Mouse (Mus musculus) c-Kit-negative CD71-positive TER-119-positive erythroid progenitor cells, embryonic 14.5 days (primary cell): ENCODE data around the gene Emc8.

Source experiments
- DNase-seq: peaks from one replicate; pipeline ENCODE4 v3.0.0-alpha.2; 2013; ENCODE audit warnings: low read depth, low spot score

Gene Emc8

DNA sequence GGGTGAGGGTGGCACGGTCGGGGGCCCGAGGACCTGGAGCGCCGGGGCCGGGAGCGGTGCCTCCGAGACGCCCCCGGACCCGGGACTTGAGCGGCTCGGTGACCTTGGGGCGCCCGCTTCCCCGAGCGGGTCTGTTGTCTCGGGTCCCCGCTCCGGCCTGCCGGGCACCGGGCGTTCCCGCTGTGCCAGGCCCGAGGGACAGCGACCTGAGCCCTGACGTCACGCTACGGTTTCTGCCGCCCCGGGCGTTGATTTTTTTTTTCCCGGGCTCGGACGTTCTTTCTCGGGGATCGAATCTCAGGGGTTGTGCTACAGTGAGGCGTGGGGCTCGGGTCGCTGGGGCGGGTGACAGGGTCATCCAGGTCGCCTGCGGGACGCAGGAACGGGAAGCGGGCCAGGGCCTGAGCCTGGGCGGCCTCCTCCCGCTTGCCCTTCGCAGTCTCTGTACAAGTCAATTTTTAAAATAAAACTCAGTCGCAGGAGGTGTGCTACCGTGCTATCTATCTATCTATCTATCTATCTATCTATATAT lies at the start of gene Emc8:
Emc8 (minus strand) TSS at position 200 of the 532 bp plus-strand sequence.
- DNase-seq = peak; percentile 53

GRCm38 (mm10) chr8:120715996-120716680 lies 47.8 kb upstream of the Emc8 start:
- no peak for DNase-seq

DNA sequence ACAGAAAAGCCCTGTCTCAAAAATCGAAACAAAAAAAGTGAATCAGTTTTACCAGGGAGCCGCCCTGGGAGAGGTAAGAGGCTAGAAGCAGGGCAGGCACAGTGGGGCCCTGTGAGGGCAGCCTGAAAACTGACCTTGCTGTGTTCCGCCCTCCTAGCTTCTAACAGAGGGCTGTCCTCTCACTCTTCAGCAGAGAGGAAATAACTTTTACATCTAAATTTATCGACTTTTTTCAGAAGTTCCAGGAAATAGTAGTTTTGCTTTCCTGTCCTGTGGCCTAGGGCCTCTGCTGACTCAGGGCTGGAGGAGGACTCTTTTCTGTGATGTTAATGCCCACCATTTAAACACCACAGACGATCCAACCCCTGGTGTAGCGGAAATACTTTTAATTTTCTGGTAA lies 46.8 kb upstream of the Emc8 start:
- no peak for DNase-seq

- DNase-seq = no peak
These were observed 40.8 kb upstream of the Emc8 start for GRCm38 (mm10) chr8:120709176-120709575.

GRCm38 (mm10) chr8:120706193-120706592 lies 37.8 kb upstream of the Emc8 start:
- DNase-seq = no peak

DNA sequence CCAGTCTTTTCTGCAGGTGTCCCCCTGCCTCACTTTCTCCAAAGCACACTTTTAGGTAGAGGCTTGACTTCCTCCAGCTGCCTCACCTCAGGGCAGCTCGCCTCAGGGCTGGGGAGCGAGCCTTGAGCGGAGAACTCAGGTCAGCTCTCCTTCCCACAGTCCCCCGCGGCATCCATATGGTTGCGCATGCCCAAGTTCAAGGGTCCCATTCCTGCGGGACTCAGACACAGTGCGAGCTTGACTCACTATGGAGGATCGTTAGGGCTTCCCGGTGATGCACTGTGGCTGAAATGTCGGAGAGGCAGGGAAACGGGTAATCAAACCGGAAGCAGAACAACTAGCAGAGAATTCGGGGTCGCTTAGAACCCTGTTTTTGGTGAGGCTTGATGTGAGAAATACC lies 36.8 kb upstream of the Emc8 start:
- no peak for DNase-seq

DNA sequence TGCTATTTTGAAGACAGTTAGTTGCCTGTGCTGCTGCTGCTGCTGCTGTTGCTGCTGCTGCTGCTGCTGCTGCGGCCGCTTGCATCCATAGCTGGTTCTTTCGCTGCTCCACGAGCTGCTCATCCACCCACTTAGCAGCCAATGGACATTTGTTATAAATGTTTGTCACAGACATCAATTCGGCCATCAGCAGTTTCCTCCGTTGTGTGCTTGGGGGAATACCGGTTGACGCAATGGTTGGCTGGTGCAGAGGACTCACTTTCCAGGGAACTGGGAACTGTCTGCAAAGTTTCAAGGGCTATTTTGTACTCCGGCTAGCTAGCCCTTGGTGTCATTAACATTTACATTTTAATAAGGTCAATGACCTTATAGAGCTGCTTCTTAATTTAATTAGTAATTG lies 35.8 kb upstream of the Emc8 start:
- no peak for DNase-seq

GRCm38 (mm10) chr8:120701758-120702465 lies 33.5 kb upstream of the Emc8 start:
- DNase-seq = no peak

- no peak for DNase-seq
These were observed 31.7 kb upstream of the Emc8 start for GRCm38 (mm10) chr8:120700053-120700452.

DNA sequence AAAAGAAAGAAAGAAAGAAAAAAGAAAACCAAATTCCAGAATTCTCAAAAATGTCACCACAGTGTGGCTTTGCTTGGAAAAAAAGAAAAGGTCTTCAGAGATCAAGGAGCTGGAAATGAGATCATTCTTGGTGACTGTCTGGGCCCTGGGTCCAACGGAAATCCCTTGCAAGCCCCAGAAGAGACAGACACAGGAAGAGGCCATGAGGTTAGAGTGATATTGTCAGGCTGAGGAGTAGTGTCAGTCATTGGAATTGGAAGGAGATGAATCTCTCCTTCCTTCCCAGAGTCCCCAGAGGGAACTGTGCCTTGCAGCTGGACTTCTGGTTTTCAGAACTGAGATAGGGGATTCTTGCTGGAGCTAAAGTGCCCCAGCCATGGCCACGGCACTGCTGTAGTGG lies 31.2 kb upstream of the Emc8 start:
- DNase-seq = no peak

DNA sequence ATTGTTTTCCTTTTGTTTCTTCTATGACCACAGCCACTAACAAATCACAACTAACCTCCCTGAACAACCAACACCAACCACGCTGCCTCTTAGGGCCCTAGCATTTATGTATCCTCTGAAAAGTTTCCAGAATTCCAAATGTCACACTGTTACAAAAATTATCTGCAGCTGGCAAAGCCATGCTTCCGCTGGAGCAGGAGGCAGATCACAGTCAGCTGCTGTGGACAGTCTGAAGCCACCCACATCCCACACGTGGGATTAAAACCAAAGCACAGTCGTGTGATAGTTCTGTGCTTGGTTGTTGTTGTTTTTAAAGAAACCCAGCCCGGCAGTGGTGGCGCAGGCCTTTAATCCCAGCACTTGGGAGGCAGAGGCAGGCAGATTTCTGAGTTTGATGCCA lies 30.7 kb upstream of the Emc8 start:
- no peak for DNase-seq

DNA sequence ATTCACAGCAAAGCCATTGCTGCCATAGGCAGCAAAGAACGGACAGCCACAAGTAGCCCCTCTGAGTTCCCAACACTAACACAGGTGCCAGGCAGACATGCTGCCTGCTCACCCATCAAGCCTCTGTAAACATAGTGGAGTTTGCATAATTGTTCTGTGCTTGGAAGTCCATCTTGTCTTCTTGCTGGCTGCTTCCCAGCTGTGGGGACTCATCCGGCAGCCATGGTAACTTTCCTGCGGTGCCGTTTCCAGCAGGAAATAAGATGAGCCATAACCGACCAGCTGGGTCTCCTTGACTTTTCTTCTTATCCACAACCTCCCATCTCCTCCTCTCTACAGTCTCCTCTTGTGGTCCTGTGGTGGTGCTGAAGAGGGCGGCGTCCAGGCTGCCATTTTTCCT lies 30.1 kb upstream of the Emc8 start:
- no peak for DNase-seq

DNA sequence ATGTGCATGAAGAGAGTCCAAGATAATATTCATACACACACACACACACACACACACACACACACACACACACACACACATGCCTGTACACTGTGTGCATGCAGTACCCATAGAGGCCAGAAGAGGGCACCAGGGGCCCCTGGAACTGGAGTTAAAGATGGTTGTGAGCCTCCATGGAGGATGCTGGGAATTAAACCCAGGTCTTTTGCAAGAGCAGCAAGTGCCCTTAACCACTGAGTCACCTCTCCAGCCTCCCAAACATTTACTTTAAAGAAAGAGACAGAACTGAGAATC lies 29.6 kb upstream of the Emc8 start:
- peak; percentile 16 for DNase-seq

DNA sequence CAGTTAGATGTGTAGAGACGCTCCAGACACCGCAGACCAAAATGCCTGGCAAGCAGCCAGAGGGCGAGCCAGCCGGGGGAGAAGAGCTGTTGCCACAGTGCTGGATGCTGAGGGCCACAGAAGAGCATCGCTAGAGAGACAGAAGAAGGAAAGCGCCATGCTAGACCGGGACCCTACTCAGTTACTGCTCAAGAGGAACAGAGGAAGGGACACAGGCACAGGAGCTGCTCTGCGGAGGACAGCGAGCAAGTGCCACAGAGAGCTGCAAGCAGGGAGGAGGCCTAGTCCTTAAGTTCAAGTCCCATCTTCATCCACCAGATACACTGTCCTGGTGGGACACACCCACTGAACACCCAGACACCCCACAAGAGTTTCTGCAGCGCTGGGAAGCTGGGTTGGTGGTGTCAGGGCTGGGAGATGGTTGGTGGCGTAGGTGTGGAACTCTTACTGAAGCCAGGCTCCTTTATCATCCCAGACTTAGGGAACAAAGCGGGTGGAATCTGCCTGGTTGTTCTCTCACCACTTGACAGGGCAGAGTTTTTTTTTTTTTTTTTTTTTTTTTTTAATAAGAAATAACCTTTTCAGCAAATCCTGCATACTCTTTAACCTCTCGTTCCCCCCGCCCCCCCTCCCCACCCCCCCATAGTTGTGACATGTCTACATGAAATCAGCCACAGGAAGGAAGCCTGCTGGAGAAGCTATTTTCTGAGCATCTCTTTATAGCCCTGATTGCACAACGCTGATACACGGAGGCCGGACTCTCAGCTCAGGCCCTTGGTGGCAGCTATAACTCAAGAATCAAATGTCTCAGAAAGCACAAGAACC lies 29.0 kb upstream of the Emc8 start:
- no peak for DNase-seq

GRCm38 (mm10) chr8:120696401-120697153 lies 28.2 kb upstream of the Emc8 start:
- DNase-seq = no peak

DNA sequence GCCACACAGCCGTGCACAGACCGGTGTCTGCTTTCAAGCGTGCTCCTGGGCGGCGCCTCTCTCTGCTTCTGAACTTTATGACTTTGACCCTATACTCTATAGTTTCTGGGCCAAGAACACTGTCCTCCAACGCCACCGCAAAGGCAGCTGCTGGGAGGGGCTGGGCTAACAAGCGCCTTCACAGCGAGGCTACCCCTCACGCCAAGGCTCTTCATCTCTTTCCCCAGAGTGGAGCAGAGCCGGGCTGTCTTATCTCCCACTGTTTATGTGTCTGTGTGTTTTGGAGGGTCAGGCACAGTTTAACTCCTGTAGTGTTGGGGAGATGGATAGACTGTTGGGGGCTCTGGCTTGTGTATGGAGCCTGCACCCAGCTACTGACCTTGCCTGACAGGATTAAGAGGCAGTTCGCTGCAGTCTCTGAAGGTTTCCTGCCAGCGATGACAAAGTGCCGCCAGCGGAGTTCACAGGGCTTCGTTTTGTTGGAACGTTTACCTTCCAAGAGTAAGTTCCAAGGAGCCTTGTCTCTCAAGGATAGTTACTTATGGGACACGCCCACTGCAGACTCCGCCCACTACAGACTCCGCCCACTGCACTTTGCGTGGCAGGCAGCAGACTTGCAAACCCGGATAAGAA lies 25.6 kb upstream of the Emc8 start:
- DNase-seq = peak; percentile 27

- no peak for DNase-seq
These were observed 24.6 kb upstream of the Emc8 start for GRCm38 (mm10) chr8:120692934-120693333.

DNA sequence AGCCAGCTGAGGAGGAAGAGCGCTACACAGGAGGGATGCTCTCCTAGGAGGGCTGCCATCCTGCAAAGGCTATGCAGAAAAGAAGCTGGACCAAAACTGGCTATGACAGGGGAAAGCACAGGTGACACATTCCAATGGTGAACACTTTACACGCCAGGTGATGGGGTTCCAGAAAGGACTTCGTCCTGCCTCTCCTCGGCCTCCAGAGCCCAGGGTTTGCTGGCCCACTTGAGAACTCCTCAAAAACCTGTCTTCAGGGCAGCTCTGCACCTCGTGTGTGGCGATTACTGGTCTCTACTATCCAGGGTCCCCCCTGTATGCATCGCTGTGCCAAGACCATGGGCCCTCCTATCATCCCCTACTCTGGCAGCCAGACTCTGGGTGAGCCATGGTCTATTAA lies 20.1 kb upstream of the Emc8 start:
- DNase-seq = no peak

- no peak for DNase-seq
These were observed 19.4 kb upstream of the Emc8 start for GRCm38 (mm10) chr8:120687786-120688185.

DNA sequence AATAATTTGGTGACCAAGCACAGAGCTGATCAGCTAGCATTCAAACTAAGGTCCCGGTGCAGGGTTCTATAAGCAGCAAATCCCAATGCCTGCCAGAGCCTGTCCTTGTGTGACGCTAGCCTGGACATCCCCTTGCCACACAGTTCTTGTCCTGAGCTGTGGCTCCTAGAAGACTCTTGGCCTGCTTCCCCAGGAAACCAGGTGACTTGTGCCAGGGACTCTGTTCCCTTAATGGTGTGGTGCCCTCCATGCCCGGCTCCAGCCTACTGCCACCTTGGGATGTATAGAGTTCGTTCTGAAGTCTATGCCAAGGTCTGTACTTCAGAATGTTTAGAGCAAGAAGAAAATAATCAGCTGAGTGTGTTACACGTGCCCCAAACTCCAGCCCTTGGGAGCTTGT lies 18.2 kb upstream of the Emc8 start:
- DNase-seq = no peak

DNA sequence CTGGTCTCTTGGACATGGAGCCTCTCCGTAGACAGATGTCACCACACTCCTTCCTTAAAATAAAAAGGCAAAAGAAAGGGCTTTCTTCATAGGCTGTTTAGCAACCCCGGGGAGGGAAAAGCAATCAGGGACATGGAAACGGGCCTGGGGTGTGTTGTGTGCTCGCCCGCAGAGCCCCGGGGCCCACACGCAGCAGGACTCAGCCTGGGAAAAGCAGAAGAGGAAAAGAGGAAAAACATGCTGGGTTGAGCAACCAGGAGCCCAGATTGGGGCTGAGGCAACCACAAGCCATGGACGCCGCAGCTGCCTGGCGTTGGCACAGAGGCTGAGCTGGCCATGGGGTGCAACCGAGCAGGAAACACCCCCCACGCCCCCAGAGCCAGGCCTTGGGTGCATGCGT lies 17.7 kb upstream of the Emc8 start:
- DNase-seq = no peak
